Mouse (Mus musculus) MEL (cell line): Measurements from ENCODE around the gene Mdga1. TPM values are rescaled to one million over a fixed set of nuclear protein-coding genes. Genes with fewer than 3 reads are reported as not detected.

Source experiments
- DNase-seq: peaks from one replicate; pipeline ENCODE4 v3.0.0; 2011; ENCODE audit warnings: low read depth, low spot score
- H3K27ac ChIP-seq: 2 replicates; pipeline ENCODE4 v1.5.1; 2012; ENCODE audit warnings: low read depth, mild to moderate bottlenecking, control low read depth, low read length, moderate library complexity; ENCODE audit not compliant: control insufficient read depth
- H3K27me3 ChIP-seq, 2 experiments: fragments of 150-350 bp in 1 of 2; sonication (generic) in 1 of 2; 2 replicates each; pipeline ENCODE4 v1.6.1; 2012; ENCODE audit warnings: low read length in 2 of 2, mild to moderate bottlenecking in 2 of 2, improper control_type of control experiment in 1 of 2, moderate library complexity in 1 of 2; ENCODE audit not compliant: insufficient read depth in 2 of 2, control insufficient read depth in 1 of 2
- H3K36me3 ChIP-seq, 2 experiments: 2 replicates each; pipeline ENCODE4 v1.6.1; 2012 to 2014; ENCODE audit warnings: low read length in 2 of 2, improper control_type of control experiment in 1 of 2, inconsistent platforms in 1 of 2, mild to moderate bottlenecking in 1 of 2; ENCODE audit not compliant: insufficient read depth in 2 of 2, control insufficient read depth in 1 of 2
- H3K4me1 ChIP-seq, 2 experiments: fragments of 150-350 bp in 1 of 2; sonication (generic) in 1 of 2; 2 replicates each; pipeline ENCODE4 v1.6.1; 2012; ENCODE audit warnings: low read length in 2 of 2, improper control_type of control experiment in 1 of 2, mild to moderate bottlenecking in 1 of 2; ENCODE audit not compliant: insufficient read depth in 2 of 2, control insufficient read depth in 1 of 2
- H3K4me3 ChIP-seq, 2 experiments: fragments of 150-350 bp in 1 of 2; sonication (generic) in 1 of 2; 2 replicates each; pipeline ENCODE4 v1.5.1; 2012; ENCODE audit warnings: low read depth in 2 of 2, low read length in 2 of 2, mild to moderate bottlenecking in 2 of 2, moderate library complexity in 2 of 2, control low read depth in 1 of 2, improper control_type of control experiment in 1 of 2; ENCODE audit not compliant: control insufficient read depth in 1 of 2, insufficient read depth in 1 of 2
- H3K79me2 ChIP-seq: 2 replicates; pipeline ENCODE4 v1.6.1; 2012; ENCODE audit warnings: mild to moderate bottlenecking, low read length, moderate library complexity; ENCODE audit not compliant: control insufficient read depth, poor library complexity, insufficient read depth
- H3K9ac ChIP-seq: 2 replicates; pipeline ENCODE4 v1.6.1; 2012; ENCODE audit warnings: low read depth, mild to moderate bottlenecking, control low read depth, low read length, moderate library complexity; ENCODE audit not compliant: control insufficient read depth, poor library complexity, severe bottlenecking
- H3K9me3 ChIP-seq: fragments of 150-350 bp; sonication (generic); replicated peaks from 2 replicates; pipeline ENCODE4 v1.6.1; 2012; ENCODE audit warnings: mild to moderate bottlenecking, low read length, improper control_type of control experiment, moderate library complexity; ENCODE audit not compliant: insufficient read depth
- ELF1 ChIP-seq: IDR thresholded peaks from 2 replicates; pipeline ENCODE4 v1.6.1; 2014; ENCODE audit warnings: low read depth, mild to moderate bottlenecking, inconsistent platforms, low read length, improper control_type of control experiment, moderate library complexity
- EP300 ChIP-seq, 2 experiments: IDR thresholded peaks; 2 replicates each; pipeline ENCODE4 v1.6.1; 2011; ENCODE audit warnings: improper control_type of control experiment in 2 of 2, low read length in 2 of 2, low read depth in 1 of 2, mild to moderate bottlenecking in 1 of 2
- HCFC1 ChIP-seq: IDR thresholded peaks from 2 replicates; pipeline ENCODE4 v1.6.1; 2012; ENCODE audit warnings: low read depth, mild to moderate bottlenecking, inconsistent platforms, low read length, improper control_type of control experiment, moderate library complexity
- KAT2A ChIP-seq: conservative IDR thresholded peaks from 2 replicates; pipeline ENCODE4 v1.6.1; 2012; ENCODE audit warnings: low read depth, low read length, improper control_type of control experiment, inconsistent platforms
- MAFK ChIP-seq: IDR thresholded peaks from 2 replicates; pipeline ENCODE4 v1.6.1; 2011; ENCODE audit warnings: low read depth, mild to moderate bottlenecking, low read length, improper control_type of control experiment, borderline replicate concordance
- MAX ChIP-seq: IDR thresholded peaks from 2 replicates; pipeline ENCODE4 v1.6.1; 2011; ENCODE audit warnings: low read length, improper control_type of control experiment
- MAZ ChIP-seq: IDR thresholded peaks from 2 replicates; pipeline ENCODE4 v1.6.1; 2012; ENCODE audit warnings: low read depth, mild to moderate bottlenecking, inconsistent platforms, low read length, improper control_type of control experiment
- MXI1 ChIP-seq: IDR thresholded peaks from 2 replicates; pipeline ENCODE4 v1.6.1; 2011; ENCODE audit warnings: mild to moderate bottlenecking, low read depth, low read length, improper control_type of control experiment
- MYB ChIP-seq: IDR thresholded peaks from 2 replicates; pipeline ENCODE4 v1.6.1; 2011; ENCODE audit warnings: mild to moderate bottlenecking, low read depth, low read length, improper control_type of control experiment
- NELFE ChIP-seq: IDR thresholded peaks from 2 replicates; pipeline ENCODE4 v1.6.1; 2011; ENCODE audit warnings: low read depth, low read length, improper control_type of control experiment
- NRF1 ChIP-seq: IDR thresholded peaks from 2 replicates; pipeline ENCODE4 v1.6.1; 2014; ENCODE audit warnings: low read depth, mild to moderate bottlenecking, inconsistent platforms, low read length, improper control_type of control experiment, moderate library complexity; ENCODE audit not compliant: poor library complexity, insufficient read depth, severe bottlenecking
- POLR2A ChIP-seq, 2 experiments: IDR thresholded peaks; 2 replicates each; pipeline ENCODE4 v1.6.1; 2011 to 2012; ENCODE audit warnings: low read length in 2 of 2, mild to moderate bottlenecking in 2 of 2, control low read depth in 1 of 2, improper control_type of control experiment in 1 of 2, low read depth in 1 of 2, moderate library complexity in 1 of 2; ENCODE audit not compliant: control insufficient read depth in 1 of 2, insufficient read depth in 1 of 2, poor library complexity in 1 of 2
- POLR2AphosphoS2 ChIP-seq: IDR thresholded peaks from 2 replicates; pipeline ENCODE4 v1.6.1; 2011; ENCODE audit warnings: low read length, improper control_type of control experiment
- RCOR1 ChIP-seq: IDR thresholded peaks from 2 replicates; pipeline ENCODE4 v1.6.1; 2012; ENCODE audit warnings: low read depth, mild to moderate bottlenecking, inconsistent platforms, low read length, improper control_type of control experiment
- SIN3A ChIP-seq: IDR thresholded peaks from 2 replicates; pipeline ENCODE4 v1.6.1; 2012; ENCODE audit warnings: low read length, improper control_type of control experiment, inconsistent platforms
- TAL1 ChIP-seq: IDR thresholded peaks from 2 replicates; pipeline ENCODE4 v1.6.1; 2012; ENCODE audit warnings: mild to moderate bottlenecking, inconsistent platforms, low read length, moderate library complexity, mixed read lengths
- TCF12 ChIP-seq: IDR thresholded peaks from 2 replicates; pipeline ENCODE4 v1.6.1; 2014; ENCODE audit warnings: low read depth, mild to moderate bottlenecking, inconsistent platforms, low read length, improper control_type of control experiment, moderate library complexity
- USF1 ChIP-seq: IDR thresholded peaks from 2 replicates; pipeline ENCODE4 v1.6.1; 2014; ENCODE audit warnings: low read depth, mild to moderate bottlenecking, inconsistent platforms, low read length, improper control_type of control experiment, moderate library complexity
- ZMIZ1 ChIP-seq: IDR thresholded peaks from 2 replicates; pipeline ENCODE4 v1.6.1; 2012; ENCODE audit warnings: low read depth, mild to moderate bottlenecking, inconsistent platforms, low read length, improper control_type of control experiment, moderate library complexity
- ZNF384 ChIP-seq: IDR thresholded peaks from 2 replicates; pipeline ENCODE4 v1.6.1; 2012; ENCODE audit warnings: low read depth, mild to moderate bottlenecking, inconsistent platforms, low read length, improper control_type of control experiment
- polyA plus RNA-seq, 2 experiments: library from polyadenylated mRNA; stranded (reverse) in 1 of 2; unstranded in 1 of 2; fragments of >175 nt in 1 of 2; fragments of >200 nt in 1 of 2; gene quantifications; 2 replicates each; pipeline versions ENCODE4 v1.2.1 to v1.2.4; 2012; ENCODE audit warnings: low replicate concordance in 2 of 2, low read depth in 1 of 2; ENCODE audit not compliant: insufficient read length in 2 of 2, insufficient read depth in 1 of 2, missing spikeins in 1 of 2
- total RNA-seq: library from RNA; depleted of rRNA; stranded (reverse); fragments of 300-350 nt; gene quantifications from 2 replicates; pipeline ENCODE4 v1.2.3, GENCODE M21; 2012

Gene Mdga1
- total and polyA plus RNA-seq, 3 experiments = 0.27 to 2.3 TPM; not detected in 1

GRCm38 (mm10) chr17:29844949-29845348 is 124.9 kb downstream of the Mdga1 start:
- H3K9me3 ChIP-seq = no peaks in the 10 kb centered on the region
- no peaks in the 10 kb centered on the region for H3K27me3 ChIP-seq
- no peak overlapping the region for H3K4me3 ChIP-seq
- TF ChIP-seq ZMIZ1 (no peak), USF1 (peak; percentile 38; the same call in 1 of the 2 replicates)
- TF ChIP-seq, all 39 proteins: peak for 1
- no peak overlapping the region for H3K27ac ChIP-seq
- peaks cover 0 to 13% of the 10 kb centered on the region in 2 experiments; a peak in 3 of 4 replicates for H3K4me1 ChIP-seq
- H3K36me3 ChIP-seq = peaks cover 0 to 4% of the 10 kb centered on the region in 2 experiments; a peak in 1 of 4 replicates
- H3K9ac ChIP-seq = no peak overlapping the region
- no peaks in the 10 kb centered on the region for H3K79me2 ChIP-seq
- DNase-seq = no peak

- DNase-seq = no peak
- H3K9me3 ChIP-seq = no peaks in the 10 kb centered on the region
- H3K4me3 ChIP-seq = no peak overlapping the region
- H3K9ac ChIP-seq = no peak overlapping the region
- peaks cover 0 to under 1% of the 10 kb centered on the region in 2 experiments; a peak in 1 of 4 replicates for H3K36me3 ChIP-seq
- H3K27me3 ChIP-seq = no peaks in the 10 kb centered on the region
- H3K27ac ChIP-seq = no peak overlapping the region
- peaks cover 0 to 4% of the 10 kb centered on the region in 2 experiments; a peak in 1 of 4 replicates for H3K4me1 ChIP-seq
- no peaks in the 10 kb centered on the region for H3K79me2 ChIP-seq
- TF ChIP-seq RCOR1 = no peak
- TF ChIP-seq HCFC1 = peak; percentile 81
- TF ChIP-seq MAX = no peak
- no peak for TF ChIP-seq MAFK
- no peak for TF ChIP-seq USF1
These were observed 126.3 kb downstream of the Mdga1 start for GRCm38 (mm10) chr17:29843419-29844162.

- H3K9me3 ChIP-seq = no peaks in the 10 kb centered on the region
- peak; percentile 96 for DNase-seq
- H3K9ac ChIP-seq = peak overlapping the region; percentile 73
- H3K79me2 ChIP-seq = no peaks in the 10 kb centered on the region
- no peaks in the 10 kb centered on the region for H3K27me3 ChIP-seq
- TF ChIP-seq ZMIZ1 (peak; percentile 65; the same call in 1 of the 2 replicates), POLR2A (IDR thresholded peaks at IDR 0.05; ENCODE audit: control insufficient read depth in 1 of 2, insufficient read depth in 1 of 2, low read depth in 1 of 2, low read length in 2 of 2, poor library complexity in 1 of 2) (peak; percentile 51 to 59; a peak in 3 of 4 replicates), MXI1 (peak; percentile 68), ZNF384 (peak; percentile 74), USF1 (0 out of 2 replicates have a peak, but pooled peaks have one; percentile 24), RCOR1 (no peak), ELF1 (peak; percentile 94), KAT2A (no peak), SIN3A (peak; percentile 59), NELFE (peak; percentile 56), EP300 (IDR thresholded peaks at IDR 0.05; ENCODE audit: low read depth in 1 of 2, low read length in 2 of 2) (no peak), MAZ (peak; percentile 26; the same call in 1 of the 2 replicates), NRF1 (peak; percentile 41; the same call in 1 of the 2 replicates), MYB (no peak), POLR2AphosphoS2 (peak; percentile 70; the same call in 1 of the 2 replicates), MAX (peak; percentile 18; the same call in 1 of the 2 replicates), TAL1 (no peak), TCF12 (peak; percentile 30; the same call in 1 of the 2 replicates)
- H3K4me3 ChIP-seq = peak overlapping the region; percentile 83 to 92
- peaks cover 0 to 4% of the 10 kb centered on the region in 2 experiments; a peak in 2 of 4 replicates for H3K4me1 ChIP-seq
- H3K36me3 ChIP-seq = no peaks in the 10 kb centered on the region; a peak in 1 of 4 replicates
- H3K27ac ChIP-seq = peak overlapping the region; percentile 11; the same call in 1 of the 2 replicates
These were observed 127.9 kb downstream of the Mdga1 start for GRCm38 (mm10) chr17:29841781-29842690.
